Mouse (Mus musculus): ENCODE measurements around the gene Fkbp5. TPM values are rescaled to one million over a fixed set of nuclear protein-coding genes. Genes with fewer than 3 reads are reported as not detected.
A peak's percentile ranks its signal among the peaks of the same experiment; 100 is the strongest.

The Fkbp5 gene
- polyA plus RNA-seq, 1 experiment from 2014 or later: 32.6 TPM

DNA sequence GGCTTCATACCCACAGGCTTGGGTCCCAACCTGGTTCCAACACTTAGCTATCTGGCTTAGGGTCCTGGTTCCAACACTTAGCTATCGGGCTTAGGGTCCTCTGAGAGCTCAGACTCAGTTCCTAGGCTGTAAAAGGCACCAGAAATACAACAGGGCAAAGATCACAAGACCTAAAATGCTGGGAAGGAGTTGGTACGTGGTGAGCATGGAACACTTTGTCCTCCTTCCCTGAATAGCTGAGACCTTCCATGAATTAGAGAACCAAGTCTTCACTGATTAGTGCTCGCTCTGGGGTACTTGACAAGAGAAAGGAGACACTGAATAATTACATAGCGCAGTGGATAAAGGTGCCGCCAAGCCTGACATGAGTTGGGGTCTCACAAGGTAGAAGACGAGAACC, 4.6 kb upstream of the Fkbp5 start:
- Histone ChIP-seq H3K27me3 (peaks cover 47% of the 10 kb centered on the region), H3K27ac (no peak overlapping the region), H3K4me3 (no peak overlapping the region; the same call in 1 of the 2 replicates), H3K9ac (no peak overlapping the region), H3K9me3 (replicated peaks) (no peaks in the 10 kb centered on the region), H3K36me3 (no peaks in the 10 kb centered on the region), H3K4me2 (replicated peaks) (peak overlapping the region; percentile 81), H3K4me1 (peaks cover 32% of the 10 kb centered on the region)
- no peak for ATAC-seq (ENCODE audit: low FRiP score)
- 48% methylated on average over 6 of the region's 6 CpGs for WGBS

DNA sequence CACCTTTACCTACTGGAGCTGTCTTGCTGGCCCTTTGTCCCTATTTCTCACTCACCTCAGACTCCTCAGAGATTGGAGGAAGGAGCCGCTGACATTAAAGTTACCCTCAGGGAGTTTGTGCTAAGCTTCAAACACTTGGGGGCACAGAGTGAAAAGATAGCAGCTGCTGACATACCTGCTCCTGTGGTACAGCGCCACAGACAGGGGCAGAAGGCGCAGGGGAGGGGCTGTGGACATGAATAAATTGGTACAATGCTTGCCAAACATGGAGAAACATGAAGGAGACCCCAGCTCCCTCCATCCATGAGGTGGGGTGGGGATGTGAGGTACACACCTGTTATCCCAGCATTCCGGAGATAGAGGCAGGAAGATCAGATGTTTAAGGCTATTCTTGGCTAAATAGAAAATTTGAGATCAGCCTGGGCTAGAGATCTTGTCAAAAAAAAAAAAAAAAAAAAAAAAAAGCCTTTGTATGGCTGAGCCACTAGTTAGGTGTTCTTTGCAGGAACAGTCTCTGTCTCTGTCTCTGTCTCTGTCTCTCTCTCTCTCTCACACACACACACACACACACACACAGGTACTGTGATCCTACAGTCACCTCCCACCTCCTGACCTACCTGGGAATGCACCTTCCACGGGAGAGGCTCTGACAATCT, 3.9 kb upstream of the Fkbp5 start:
- Histone ChIP-seq H3K27me3 (peaks cover 50% of the 10 kb centered on the region), H3K9ac (no peak overlapping the region), H3K4me1 (peaks cover 33% of the 10 kb centered on the region), H3K4me3 (no peak overlapping the region), H3K9me3 (replicated peaks) (no peaks in the 10 kb centered on the region), H3K36me3 (no peaks in the 10 kb centered on the region), H3K27ac (no peak overlapping the region), H3K4me2 (replicated peaks) (no peak overlapping the region)
- no peak for ATAC-seq (ENCODE audit: low FRiP score)
- WGBS: 69% methylated on average over 5 of the region's 5 CpGs

DNA sequence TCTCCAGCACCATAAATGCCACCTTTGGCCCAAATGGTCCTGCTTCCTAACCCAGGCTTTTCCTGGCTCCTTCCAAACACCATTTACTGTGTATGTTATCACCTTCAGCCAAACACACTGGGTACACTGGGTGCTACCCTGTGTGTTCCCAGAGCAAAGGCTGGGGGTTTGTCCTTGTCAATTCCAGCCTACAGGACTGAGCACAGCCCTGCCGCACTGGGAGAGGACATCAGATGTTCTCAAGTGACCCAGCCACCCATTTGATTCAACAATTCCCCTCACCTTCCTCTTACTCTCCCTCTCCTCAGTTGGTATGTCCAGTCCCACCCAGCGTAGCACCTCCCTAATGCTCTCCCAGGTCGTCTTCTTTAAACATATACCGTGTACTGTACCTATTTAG, 3.2 kb upstream of the Fkbp5 start:
- no peak overlapping the region for H3K4me2 ChIP-seq (replicated peaks)
- 83% methylated on average over 4 of the region's 4 CpGs for WGBS
- peaks cover 36% of the 10 kb centered on the region for H3K4me1 ChIP-seq
- H3K4me3 ChIP-seq: no peak overlapping the region
- no peak overlapping the region for H3K9ac ChIP-seq
- no peaks in the 10 kb centered on the region for H3K9me3 ChIP-seq (replicated peaks)
- no peak overlapping the region for H3K27ac ChIP-seq
- ATAC-seq (ENCODE audit: low FRiP score): no peak
- H3K36me3 ChIP-seq: no peaks in the 10 kb centered on the region
- H3K27me3 ChIP-seq: peaks cover 56% of the 10 kb centered on the region

DNA sequence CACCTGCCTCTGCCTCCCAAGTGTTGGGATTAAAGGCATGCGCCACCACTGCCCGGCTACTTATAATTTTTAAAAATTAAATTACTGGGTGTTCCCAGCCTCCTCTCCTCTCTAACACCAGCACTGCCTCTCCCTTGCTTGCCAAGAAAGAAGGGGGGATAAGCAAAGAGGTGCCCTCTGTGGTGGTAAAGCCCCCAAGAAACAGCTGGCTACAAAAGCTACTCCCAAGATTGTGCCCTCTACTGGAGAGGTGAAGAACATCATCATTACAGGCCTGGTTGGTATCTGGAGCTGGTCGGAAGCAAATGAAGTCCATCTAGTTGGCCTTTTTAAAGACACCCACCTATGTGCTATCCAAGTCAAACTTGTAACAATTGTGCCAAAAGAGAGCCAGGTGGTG, 2.5 kb upstream of the Fkbp5 start:
- Histone ChIP-seq H3K9me3 (replicated peaks) (no peaks in the 10 kb centered on the region), H3K4me1 (peaks cover 42% of the 10 kb centered on the region), H3K4me3 (no peak overlapping the region), H3K27ac (no peak overlapping the region), H3K27me3 (peaks cover 56% of the 10 kb centered on the region), H3K4me2 (replicated peaks) (no peak overlapping the region), H3K9ac (no peak overlapping the region), H3K36me3 (no peaks in the 10 kb centered on the region)
- WGBS: 96% methylated on average over 3 of the region's 3 CpGs
- no peak for ATAC-seq (ENCODE audit: low FRiP score)

DNA sequence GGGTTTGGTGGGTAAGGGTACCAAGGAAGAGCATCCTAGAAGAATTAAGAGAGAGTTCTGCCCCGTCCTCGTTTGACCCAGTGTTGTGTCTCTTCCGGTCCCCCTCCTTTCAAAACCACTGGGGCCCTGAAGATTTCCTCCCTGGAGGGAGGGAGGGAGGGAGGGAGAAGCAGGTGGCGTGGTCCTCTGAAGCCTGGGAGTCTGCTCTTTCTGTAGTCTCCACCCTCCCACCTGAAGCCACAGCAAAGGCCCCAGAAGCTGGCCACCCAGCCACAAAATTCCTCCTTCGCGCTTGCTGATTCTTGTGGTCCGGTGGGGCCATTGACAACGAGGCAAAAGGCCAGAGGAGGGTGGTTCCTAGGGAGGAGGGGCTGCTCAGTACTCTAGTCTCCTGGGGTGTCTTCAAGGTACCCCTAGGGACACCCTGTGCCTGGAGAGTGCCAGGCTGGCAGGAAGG, 1.3 kb upstream of the Fkbp5 start:
- H3K4me3 ChIP-seq: peak overlapping the region; percentile 44
- ATAC-seq (ENCODE audit: low FRiP score): no peak
- H3K27me3 ChIP-seq: peaks cover 49% of the 10 kb centered on the region
- WGBS: 23% methylated on average over 8 of the region's 8 CpGs
- H3K9ac ChIP-seq: no peak overlapping the region
- peaks cover 42% of the 10 kb centered on the region for H3K4me1 ChIP-seq
- no peaks in the 10 kb centered on the region for H3K9me3 ChIP-seq (replicated peaks)
- no peaks in the 10 kb centered on the region for H3K36me3 ChIP-seq
- peak overlapping the region; percentile 82; the same call in 1 of the 2 replicates for H3K27ac ChIP-seq
- peak overlapping the region; percentile 80 for H3K4me2 ChIP-seq (replicated peaks)

DNA sequence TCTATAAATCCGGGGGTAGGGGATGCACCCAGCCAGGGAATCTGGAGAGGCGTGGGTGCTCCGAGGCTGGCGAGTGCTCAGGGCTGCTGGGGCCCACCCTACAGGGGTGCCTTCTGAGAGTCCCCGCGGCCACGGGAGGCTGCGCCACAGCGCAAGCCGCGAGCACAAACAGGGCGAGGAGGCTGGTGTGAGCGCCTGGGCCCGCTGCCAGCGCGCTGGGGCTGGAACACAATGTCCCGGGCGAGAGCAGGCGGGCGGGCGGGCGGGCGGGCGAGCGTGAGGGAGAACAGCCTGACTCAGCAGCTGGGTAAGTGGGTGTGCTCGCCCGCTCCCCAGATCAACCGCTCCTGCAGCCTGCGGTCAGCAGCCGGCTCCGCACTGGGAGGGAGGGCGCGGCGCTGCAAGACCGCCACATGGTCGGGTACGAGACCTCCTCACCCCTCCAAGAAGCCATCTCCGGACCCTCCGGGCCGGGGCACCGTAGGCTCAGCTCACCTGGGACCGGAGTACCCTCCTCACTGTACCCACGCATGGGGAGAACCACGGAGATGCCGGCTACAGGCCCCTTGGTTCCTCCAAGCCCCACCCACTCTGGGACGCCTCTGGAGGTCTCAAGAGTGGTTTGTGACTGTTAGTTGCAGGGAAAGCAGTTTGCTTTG, 758 bp upstream of the Fkbp5 start:
- Histone ChIP-seq H3K4me1 (peaks cover 37% of the 10 kb centered on the region), H3K27ac (peak overlapping the region; percentile 82), H3K9ac (peak overlapping the region; percentile 61), H3K4me3 (peak overlapping the region; percentile 44), H3K36me3 (no peaks in the 10 kb centered on the region), H3K4me2 (replicated peaks) (peak overlapping the region; percentile 80), H3K9me3 (replicated peaks) (no peaks in the 10 kb centered on the region), H3K27me3 (peaks cover 46% of the 10 kb centered on the region)
- peak; percentile 63 for ATAC-seq (ENCODE audit: low FRiP score)
- under 1% methylated on average over 44 of the region's 46 CpGs for WGBS

DNA sequence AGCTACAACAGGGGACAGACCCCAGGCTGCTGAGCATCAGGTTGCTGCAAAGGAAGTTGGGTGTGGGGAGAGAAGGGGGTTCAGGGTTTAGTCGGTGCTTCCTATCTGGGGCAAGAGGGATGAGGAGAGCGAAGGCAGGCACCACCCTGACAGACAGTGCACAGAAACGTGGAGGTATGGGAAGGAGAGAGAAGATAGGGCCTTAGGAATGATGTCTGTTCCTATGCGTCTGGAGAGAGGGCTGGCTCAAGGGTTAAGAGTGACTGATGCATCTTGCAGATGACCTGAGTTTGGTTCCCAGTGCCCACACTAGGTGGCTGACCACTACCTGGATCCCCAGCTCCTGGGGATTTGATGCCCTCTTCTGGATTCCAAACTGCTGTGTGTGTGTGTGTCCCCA, 446 bp downstream of the Fkbp5 start:
- Histone ChIP-seq H3K4me3 (peak overlapping the region; percentile 44; the same call in 1 of the 2 replicates), H3K36me3 (no peaks in the 10 kb centered on the region), H3K9ac (0 out of 2 replicates have a peak overlapping the region, but pooled peaks have one; percentile 35), H3K27ac (no peak overlapping the region), H3K27me3 (peaks cover 45% of the 10 kb centered on the region), H3K4me2 (replicated peaks) (peak overlapping the region; percentile 80), H3K4me1 (peaks cover 34% of the 10 kb centered on the region), H3K9me3 (replicated peaks) (no peaks in the 10 kb centered on the region)
- no peak for ATAC-seq (ENCODE audit: low FRiP score)
- WGBS: 70% methylated on average over 4 of the region's 4 CpGs

DNA sequence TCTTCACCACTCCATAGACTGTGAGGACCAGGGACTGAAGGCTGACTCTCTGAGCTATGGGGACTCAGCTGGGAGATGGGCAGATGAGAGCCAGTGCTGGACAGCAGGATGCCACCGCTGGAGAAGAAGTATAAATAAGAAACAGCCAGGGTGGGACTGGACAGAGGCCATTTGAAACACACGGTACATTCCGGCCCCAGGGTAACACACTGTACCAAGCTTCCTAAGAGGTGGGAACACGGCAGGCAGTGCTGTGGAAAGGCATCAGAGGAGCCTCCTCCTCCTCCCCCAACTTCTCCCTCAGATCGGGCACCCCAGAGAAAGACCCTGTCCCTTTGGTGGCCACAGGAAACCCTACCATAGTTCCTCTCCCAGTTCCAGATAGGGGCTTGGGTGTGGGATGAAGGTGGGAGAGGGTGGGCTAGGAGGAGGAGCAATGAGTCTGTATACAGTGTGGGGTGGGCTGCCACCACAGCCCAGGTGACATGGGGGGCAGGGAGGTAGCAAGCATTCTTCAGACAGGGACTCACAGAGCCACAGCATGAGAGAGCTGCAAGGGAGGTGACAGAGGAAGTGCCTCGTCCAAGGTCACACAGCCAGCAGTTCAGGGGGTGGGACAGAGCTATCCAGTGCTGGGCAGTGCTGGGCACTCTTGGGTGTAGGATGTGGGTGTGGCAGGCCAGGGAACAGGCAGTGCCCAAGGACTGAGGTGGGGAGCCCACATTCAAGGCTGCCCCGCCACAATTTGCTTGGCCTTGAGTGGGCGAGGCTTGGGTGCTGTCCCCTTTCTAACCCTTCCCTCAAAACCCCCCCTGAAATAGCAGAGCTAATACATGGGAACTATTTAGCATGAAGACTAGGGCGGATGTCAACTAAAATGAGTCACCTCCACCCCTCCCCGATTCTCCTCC, 1.6 kb downstream of the Fkbp5 start:
- Histone ChIP-seq H3K27ac (no peak overlapping the region), H3K9me3 (replicated peaks) (no peaks in the 10 kb centered on the region), H3K4me2 (replicated peaks) (no peak overlapping the region), H3K4me1 (peaks cover 45% of the 10 kb centered on the region), H3K27me3 (peaks cover 40% of the 10 kb centered on the region), H3K4me3 (no peak overlapping the region), H3K36me3 (no peaks in the 10 kb centered on the region), H3K9ac (no peak overlapping the region)
- no peak for ATAC-seq (ENCODE audit: low FRiP score)
- WGBS: 67% methylated on average over 10 of the region's 10 CpGs

DNA sequence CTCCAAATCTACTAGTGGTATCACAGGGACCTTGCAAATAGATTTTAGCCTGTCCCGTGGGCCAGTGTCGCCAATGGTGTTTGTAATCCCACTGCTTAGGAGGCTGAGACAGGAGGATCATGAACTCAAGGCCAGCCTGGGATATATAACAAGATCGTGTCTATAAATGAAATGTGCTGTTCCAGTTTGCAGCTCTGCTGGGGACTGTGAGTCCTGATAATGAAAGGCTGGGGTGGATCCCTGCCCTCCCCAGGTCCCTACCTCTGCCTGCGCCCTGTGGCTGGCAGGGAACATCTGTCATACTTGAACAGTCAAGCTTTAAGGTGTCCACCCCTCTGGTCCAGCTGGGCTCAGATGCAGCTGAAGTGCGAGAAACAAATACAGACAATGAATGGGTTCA, 2.8 kb downstream of the Fkbp5 start:
- no peak overlapping the region for H3K27ac ChIP-seq
- no peak overlapping the region for H3K9ac ChIP-seq
- no peak overlapping the region for H3K4me2 ChIP-seq (replicated peaks)
- peaks cover 49% of the 10 kb centered on the region for H3K4me1 ChIP-seq
- no peaks in the 10 kb centered on the region for H3K36me3 ChIP-seq
- WGBS: 55% methylated on average over 5 of the region's 5 CpGs
- peaks cover 37% of the 10 kb centered on the region for H3K27me3 ChIP-seq
- no peak for ATAC-seq (ENCODE audit: low FRiP score)
- no peaks in the 10 kb centered on the region for H3K9me3 ChIP-seq (replicated peaks)
- no peak overlapping the region for H3K4me3 ChIP-seq

DNA sequence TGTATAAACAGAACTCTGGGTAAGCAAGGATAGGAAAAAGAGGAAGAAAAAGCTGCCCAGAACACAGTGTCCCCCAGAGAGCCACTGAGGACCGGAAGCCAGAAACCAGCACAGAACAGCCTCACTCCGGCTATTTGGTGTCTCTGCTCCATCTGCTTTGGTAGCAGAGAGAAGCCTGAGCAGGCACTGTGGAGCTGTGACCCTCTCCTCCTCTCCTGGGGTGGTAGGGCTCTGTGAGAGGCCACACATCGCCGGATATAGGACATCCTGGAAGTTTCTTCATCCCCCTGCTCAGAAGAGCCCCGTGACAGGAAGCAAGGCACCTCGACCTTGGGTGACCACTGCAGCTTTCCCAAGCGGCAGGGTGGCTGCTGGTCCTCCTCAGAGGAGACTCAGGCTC, 3.5 kb downstream of the Fkbp5 start:
- no peak overlapping the region for H3K9ac ChIP-seq
- no peaks in the 10 kb centered on the region for H3K36me3 ChIP-seq
- no peak overlapping the region for H3K27ac ChIP-seq
- WGBS: 66% methylated on average over 7 of the region's 7 CpGs
- H3K9me3 ChIP-seq (replicated peaks): no peaks in the 10 kb centered on the region
- peaks cover 47% of the 10 kb centered on the region for H3K4me1 ChIP-seq
- H3K4me3 ChIP-seq: no peak overlapping the region
- no peak overlapping the region for H3K4me2 ChIP-seq (replicated peaks)
- ATAC-seq (ENCODE audit: low FRiP score): no peak
- H3K27me3 ChIP-seq: peaks cover 34% of the 10 kb centered on the region

DNA sequence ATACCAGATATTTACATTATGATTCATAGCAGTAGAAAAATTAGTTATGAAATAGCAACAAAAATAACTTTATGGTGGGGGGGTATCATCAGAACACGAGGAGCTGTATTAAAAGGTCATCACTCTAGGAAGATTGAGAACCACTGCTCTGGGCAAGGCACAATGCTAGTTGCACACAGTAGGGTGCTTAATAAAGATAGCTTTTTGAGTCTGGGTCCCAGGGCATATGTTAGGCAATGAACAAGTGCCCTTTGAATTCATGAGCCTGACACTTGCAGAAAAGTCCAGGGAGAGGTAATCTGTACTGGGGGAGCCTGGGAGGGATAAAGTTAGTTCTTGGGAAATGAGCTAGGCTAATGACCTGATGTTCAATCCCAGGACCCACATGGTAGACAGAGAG, 4.0 kb downstream of the Fkbp5 start:
- Histone ChIP-seq H3K9ac (no peak overlapping the region), H3K4me1 (peaks cover 42% of the 10 kb centered on the region), H3K9me3 (replicated peaks) (no peaks in the 10 kb centered on the region), H3K4me3 (no peak overlapping the region), H3K27ac (no peak overlapping the region), H3K27me3 (peaks cover 29% of the 10 kb centered on the region), H3K4me2 (replicated peaks) (no peak overlapping the region), H3K36me3 (no peaks in the 10 kb centered on the region)
- no peak for ATAC-seq (ENCODE audit: low FRiP score)
- WGBS: 79% methylated on average over 1 of the region's 1 CpGs

DNA sequence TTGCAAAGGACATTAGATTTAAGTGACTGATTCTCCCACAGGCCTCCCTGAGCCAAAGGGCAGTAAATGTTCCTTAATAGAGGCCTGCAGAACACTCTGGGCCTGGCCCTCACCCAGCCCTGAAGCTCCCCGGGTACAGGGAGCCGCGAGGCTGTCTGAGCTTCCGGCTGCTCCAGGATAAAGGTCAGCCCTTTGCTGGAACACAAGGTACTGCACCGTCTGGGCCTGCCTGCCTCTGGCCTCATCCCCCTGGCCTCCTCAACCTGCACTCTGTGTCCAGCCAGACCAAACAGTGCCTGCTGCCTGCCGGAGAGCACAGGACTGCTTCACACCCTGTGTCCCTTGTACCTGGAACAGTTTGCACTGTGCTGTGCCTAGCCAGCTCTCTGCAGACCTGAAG, 4.6 kb downstream of the Fkbp5 start:
- Histone ChIP-seq H3K27me3 (peaks cover 25% of the 10 kb centered on the region), H3K4me2 (replicated peaks) (no peak overlapping the region), H3K4me3 (no peak overlapping the region), H3K9me3 (replicated peaks) (no peaks in the 10 kb centered on the region), H3K4me1 (peaks cover 35% of the 10 kb centered on the region), H3K36me3 (no peaks in the 10 kb centered on the region), H3K27ac (no peak overlapping the region), H3K9ac (no peak overlapping the region)
- WGBS: 39% methylated on average over 6 of the region's 6 CpGs
- no peak for ATAC-seq (ENCODE audit: low FRiP score)
